Mouse (Mus musculus) heart, adult 2 months (tissue): ENCODE data around the gene Smchd1.

Experiments
- CTCF ChIP-seq: fragments of 200-600 bp; IDR thresholded peaks from 2 replicates; pipeline ENCODE4 v1.8.1; 2022; ENCODE audit warnings: antibody characterized with exemption, mild to moderate bottlenecking, moderate library complexity
- EP300 ChIP-seq: fragments of 200-500 bp; IDR thresholded peaks from 2 replicates; pipeline ENCODE4 v1.6.1; 2011; ENCODE audit warnings: low read depth, low read length, control low read depth; ENCODE audit not compliant: insufficient read depth
- POLR2A ChIP-seq: fragments of 200-500 bp; IDR thresholded peaks from 2 replicates; pipeline ENCODE4 v1.6.1; 2011; ENCODE audit warnings: mild to moderate bottlenecking, low read depth, low read length, control low read depth; ENCODE audit not compliant: insufficient read depth

- no peak for TF ChIP-seq CTCF
- no peak for TF ChIP-seq POLR2A
- TF ChIP-seq EP300 = no peak
Measured at GRCm38 (mm10) chr17:71337546-71337945, 137.6 kb downstream of the Smchd1 start.
